Mouse (Mus musculus): ENCODE measurements around the gene AU040320. TPM values are rescaled to one million over a fixed set of nuclear protein-coding genes. Genes with fewer than 3 reads are reported as not detected.

The AU040320 gene
- polyA plus RNA-seq, 1 experiment: 20.2 TPM

GRCm38 (mm10) chr4:126879560-126880275 lies 126.4 kb downstream of the AU040320 start:
- TF ChIP-seq MAX (IDR thresholded peaks at IDR 0.05): no peak
- TF ChIP-seq USF1 (IDR thresholded peaks at IDR 0.05; ENCODE audit: low read depth): no peak
- no peak for TF ChIP-seq CEBPB (IDR thresholded peaks at IDR 0.05; ENCODE audit: low read depth)
- Histone ChIP-seq H3K79me3 (ENCODE audit: low read depth) (no peaks in the 10 kb centered on the region), H3K36me3 (ENCODE audit: control insufficient read depth, insufficient read depth) (peaks cover 30% of the 10 kb centered on the region), H3ac (ENCODE audit: control insufficient read depth, insufficient read length, low read depth) (no peak overlapping the region), H3K27me3 (ENCODE audit: control insufficient read depth, insufficient read depth, insufficient read length) (no peaks in the 10 kb centered on the region), H3K79me2 (ENCODE audit: control insufficient read depth, insufficient read depth) (no peaks in the 10 kb centered on the region), H3K4me3 (ENCODE audit: insufficient read depth, poor library complexity, severe bottlenecking) (no peak overlapping the region)

GRCm38 (mm10) chr4:126883602-126884001 lies 130.3 kb downstream of the AU040320 start:
- no peaks in the 10 kb centered on the region for H3K79me2 ChIP-seq (ENCODE audit: control insufficient read depth, insufficient read depth)
- peaks cover 40% of the 10 kb centered on the region for H3K36me3 ChIP-seq (ENCODE audit: control insufficient read depth, insufficient read depth)
- no peak for TF ChIP-seq CEBPB (IDR thresholded peaks at IDR 0.05; ENCODE audit: low read depth)
- no peak for TF ChIP-seq MYOG (IDR thresholded peaks at IDR 0.05; ENCODE audit: control insufficient read depth, extremely low read depth, insufficient read length)
- TF ChIP-seq MAX (IDR thresholded peaks at IDR 0.05): no peak
- no peak for TF ChIP-seq FOSL1 (IDR thresholded peaks at IDR 0.05; ENCODE audit: insufficient read depth, low read length, poor library complexity, severe bottlenecking)
- no peak for TF ChIP-seq USF1 (IDR thresholded peaks at IDR 0.05; ENCODE audit: low read depth)
- no peak for TF ChIP-seq CTCF (IDR thresholded peaks at IDR 0.05; ENCODE audit: control insufficient read depth, insufficient read depth, insufficient read length)
- TF ChIP-seq MYOD1 (IDR thresholded peaks at IDR 0.05; ENCODE audit: control insufficient read depth, insufficient read length, low read depth): no peak
- no peak overlapping the region for H3ac ChIP-seq (ENCODE audit: control insufficient read depth, insufficient read length, low read depth)
- H3K27me3 ChIP-seq (ENCODE audit: control insufficient read depth, insufficient read depth, insufficient read length): no peaks in the 10 kb centered on the region
- no peak overlapping the region for H3K4me3 ChIP-seq (ENCODE audit: insufficient read depth, poor library complexity, severe bottlenecking)
- H3K79me3 ChIP-seq (ENCODE audit: low read depth): no peaks in the 10 kb centered on the region

- Histone ChIP-seq H3K79me2 (ENCODE audit: control insufficient read depth, insufficient read depth) (no peaks in the 10 kb centered on the region), H3K4me3 (ENCODE audit: insufficient read depth, poor library complexity, severe bottlenecking) (no peak overlapping the region), H3K27me3 (ENCODE audit: control insufficient read depth, insufficient read depth, insufficient read length) (no peaks in the 10 kb centered on the region), H3K36me3 (ENCODE audit: control insufficient read depth, insufficient read depth) (peaks cover 43% of the 10 kb centered on the region), H3ac (ENCODE audit: control insufficient read depth, insufficient read length, low read depth) (no peak overlapping the region), H3K79me3 (ENCODE audit: low read depth) (no peaks in the 10 kb centered on the region)
- no peak for TF ChIP-seq FOSL1 (IDR thresholded peaks at IDR 0.05; ENCODE audit: insufficient read depth, low read length, poor library complexity, severe bottlenecking)
- no peak for TF ChIP-seq MYOG (IDR thresholded peaks at IDR 0.05; ENCODE audit: control insufficient read depth, extremely low read depth, insufficient read length)
- TF ChIP-seq CEBPB (IDR thresholded peaks at IDR 0.05; ENCODE audit: low read depth): no peak
- TF ChIP-seq MYOD1 (IDR thresholded peaks at IDR 0.05; ENCODE audit: control insufficient read depth, insufficient read length, low read depth): no peak
- no peak for TF ChIP-seq MAX (IDR thresholded peaks at IDR 0.05)
- TF ChIP-seq USF1 (IDR thresholded peaks at IDR 0.05; ENCODE audit: low read depth): no peak
- TF ChIP-seq CTCF (IDR thresholded peaks at IDR 0.05; ENCODE audit: control insufficient read depth, insufficient read depth, insufficient read length): no peak
Measured at GRCm38 (mm10) chr4:126885953-126886352, 132.6 kb downstream of the AU040320 start.

- H3K27me3 ChIP-seq (ENCODE audit: control insufficient read depth, insufficient read depth, insufficient read length): no peaks in the 10 kb centered on the region
- TF ChIP-seq FOSL1 (IDR thresholded peaks at IDR 0.05; ENCODE audit: insufficient read depth, low read length, poor library complexity, severe bottlenecking) (no peak), CEBPB (IDR thresholded peaks at IDR 0.05; ENCODE audit: low read depth) (no peak), MYOD1 (IDR thresholded peaks at IDR 0.05; ENCODE audit: control insufficient read depth, insufficient read length, low read depth) (no peak), MYOG (IDR thresholded peaks at IDR 0.05; ENCODE audit: control insufficient read depth, extremely low read depth, insufficient read length) (no peak), MAX (IDR thresholded peaks at IDR 0.05) (no peak), USF1 (IDR thresholded peaks at IDR 0.05; ENCODE audit: low read depth) (no peak), CTCF (IDR thresholded peaks at IDR 0.05; ENCODE audit: control insufficient read depth, insufficient read depth, insufficient read length) (no peak)
- H3K79me3 ChIP-seq (ENCODE audit: low read depth): no peaks in the 10 kb centered on the region
- no peak overlapping the region for H3K4me3 ChIP-seq (ENCODE audit: insufficient read depth, poor library complexity, severe bottlenecking)
- H3K79me2 ChIP-seq (ENCODE audit: control insufficient read depth, insufficient read depth): no peaks in the 10 kb centered on the region
- H3K36me3 ChIP-seq (ENCODE audit: control insufficient read depth, insufficient read depth): peaks cover 62% of the 10 kb centered on the region
- H3ac ChIP-seq (ENCODE audit: control insufficient read depth, insufficient read length, low read depth): no peak overlapping the region
Measured at GRCm38 (mm10) chr4:126889879-126890278, 136.5 kb downstream of the AU040320 start.

Other genes with a start within 250 kb of the AU040320 start
- 0.01 TPM for gene Ago4, start 220.1 kb upstream of the AU040320 start, polyA plus RNA-seq (2012; fragmentation: generic; extraction: Trizol)
- 11.4 TPM for gene Clspn, start 196.6 kb upstream of the AU040320 start, polyA plus RNA-seq (2012; fragmentation: generic; extraction: Trizol)
- 2.4 TPM for gene 5730409E04Rik, start 143.7 kb upstream of the AU040320 start, polyA plus RNA-seq (2012; fragmentation: generic; extraction: Trizol)
- gene Psmb2, start 75.9 kb upstream of the AU040320 start, polyA plus RNA-seq (2012; fragmentation: generic; extraction: Trizol): 243 TPM
- not detected for gene Tfap2e, start 17.3 kb upstream of the AU040320 start, polyA plus RNA-seq (2012; fragmentation: generic; extraction: Trizol)
- gene Ncdn, start 106 bp upstream of the AU040320 start, polyA plus RNA-seq (2012; fragmentation: generic; extraction: Trizol): 42.4 TPM
- gene Zmym4, start 214.6 kb downstream of the AU040320 start, polyA plus RNA-seq (2012; fragmentation: generic; extraction: Trizol): 6.7 TPM

Data from C2C12 (cell line).